Mouse (Mus musculus): ENCODE measurements around the gene Dnajb12.

- TF ChIP-seq CTCF (conservative IDR thresholded peaks at IDR 0.05; ENCODE audit: low read length) (no peak), NANOG (IDR thresholded peaks at IDR 0.05; ENCODE audit: borderline replicate concordance, low read length) (no peak)
Observed at GRCm38 (mm10) chr10:59908776-59909315, 29.5 kb downstream of the Dnajb12 start.
